Mouse (Mus musculus) heart, postnatal 10 days (tissue): ENCODE measurements at regions not wholly inside any gene's neighbourhood (a gene's known extent, or its start where the extent isn't known, plus 50 kb on each side); places are given as distances from the start of the nearest gene placed in this dataset.
A peak's percentile ranks its signal among the peaks of the same experiment; 100 is the strongest.

Experiments used
- DNase-seq, 2 experiments: peaks; one replicate each; pipeline ENCODE4 v3.0.0; 2021
- intact Hi-C: fragments of 180-260 bp; cut with DNase I; formaldehyde crosslinking; loops from one replicate; pipeline ENCODE4 v1.15.1; 2025

DNA sequence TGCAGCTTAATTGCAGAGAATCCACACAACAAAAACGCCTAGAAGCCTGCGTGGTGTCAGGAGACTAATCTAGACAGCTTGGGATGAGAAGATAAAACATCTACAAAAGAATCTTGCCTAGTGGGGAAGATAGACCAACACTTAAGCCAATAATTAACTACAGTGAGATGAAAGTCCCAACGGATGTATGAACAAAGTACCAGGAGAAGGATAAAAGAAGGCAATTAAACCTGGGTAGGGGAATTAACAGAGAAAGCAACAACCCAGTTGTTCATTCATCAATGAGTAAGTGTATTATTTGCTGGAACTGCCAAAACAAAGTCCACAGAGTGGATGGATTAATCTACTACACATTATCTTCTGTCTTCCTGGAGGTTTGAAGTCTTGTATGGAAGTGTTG is 99.8 kb downstream of the Olfm4 start:
- DNase-seq, result no peak
- intact Hi-C loops, result no loop called here

DNA sequence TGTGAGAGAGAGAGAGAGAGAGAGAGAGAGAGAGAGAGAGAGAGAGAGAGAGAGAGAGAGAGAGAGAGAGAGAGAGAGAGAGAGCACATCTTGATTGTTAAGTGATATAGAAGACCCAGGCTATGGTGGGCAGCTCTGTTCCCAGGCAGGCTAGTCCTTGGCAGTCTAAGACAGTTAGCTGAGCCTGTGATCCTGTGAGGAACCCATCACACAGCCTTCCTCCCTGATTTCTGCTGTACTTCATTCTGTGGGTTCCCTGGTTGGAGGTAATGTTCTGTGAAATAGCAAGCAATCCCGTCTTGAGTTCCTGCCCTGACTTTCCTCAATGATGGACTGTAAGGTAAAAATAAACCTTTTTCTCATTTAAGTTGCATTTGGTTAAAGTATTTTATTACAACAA is 113.4 kb downstream of the Olfm4 start:
- intact Hi-C loops, result no loop called here
- DNase-seq, result no peak

DNA sequence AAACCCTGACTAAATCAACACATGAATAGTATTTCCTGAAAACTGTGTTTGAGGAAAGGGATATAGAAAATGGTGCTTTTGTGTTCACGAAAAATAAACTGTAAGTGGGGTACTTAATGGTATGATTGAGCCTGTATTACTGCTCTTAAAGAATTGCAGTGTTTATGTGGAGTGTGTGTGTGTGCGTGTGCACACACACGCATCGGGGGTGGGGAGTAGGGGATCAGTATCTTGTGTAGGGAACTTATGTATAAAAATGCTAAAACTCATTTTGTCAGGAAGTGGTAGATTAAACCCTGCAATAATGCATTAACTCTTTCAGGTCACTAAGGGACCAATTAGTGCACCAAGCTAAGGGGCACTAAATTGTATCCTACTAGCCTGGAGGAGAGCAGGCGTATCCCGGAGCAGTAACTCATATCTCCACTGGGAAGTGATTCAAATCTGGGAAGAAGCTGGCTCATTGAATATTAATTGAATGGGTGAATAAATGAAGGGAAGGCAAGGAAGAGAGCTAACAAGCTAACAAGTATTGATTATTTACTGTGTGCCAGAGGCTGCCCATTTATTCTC is 129.3 kb downstream of the Olfm4 start:
- intact Hi-C loops, result no loop called here
- DNase-seq, result no peak

DNA sequence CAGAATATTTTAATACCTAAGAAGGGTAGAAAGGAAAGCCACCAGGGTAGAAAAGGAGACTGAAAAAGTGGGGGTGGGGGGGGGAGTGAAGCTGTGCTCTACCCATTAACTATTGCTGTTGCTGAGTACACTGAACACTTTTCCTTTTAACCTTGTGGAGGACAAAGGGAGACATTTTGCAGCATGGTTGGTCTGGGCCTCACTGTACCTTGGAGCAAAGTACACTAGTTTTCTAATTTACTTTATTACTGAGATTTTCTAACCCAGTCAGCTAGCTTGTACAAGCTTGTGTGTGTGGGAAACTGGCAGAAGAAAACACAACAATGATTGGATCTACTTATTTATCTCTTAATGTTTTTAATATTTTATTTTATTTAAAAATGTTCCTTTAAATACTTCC is 130.4 kb downstream of the Olfm4 start:
- intact Hi-C loops, result no loop called here
- no peak for DNase-seq

DNA sequence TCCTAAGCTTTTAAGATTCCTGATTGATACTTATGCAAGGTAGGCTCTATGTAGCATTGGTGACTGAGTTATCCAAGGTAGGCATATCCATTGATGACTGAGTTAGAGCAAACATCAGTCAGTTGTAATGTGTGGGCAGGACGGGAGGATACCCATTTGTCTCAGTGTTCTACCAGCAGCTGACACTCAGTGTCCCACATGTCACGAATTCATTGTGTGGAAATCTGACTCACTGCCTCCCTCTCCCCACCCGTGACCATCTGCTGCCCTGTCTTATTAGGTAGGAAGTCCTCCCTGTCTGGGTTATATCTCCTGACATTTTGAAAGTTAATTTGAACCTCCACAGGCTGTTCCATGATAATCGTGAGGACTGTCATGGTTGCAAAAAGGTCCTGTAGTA is 141.3 kb downstream of the Olfm4 start:
- intact Hi-C loops, result no loop called here
- DNase-seq, result no peak

DNA sequence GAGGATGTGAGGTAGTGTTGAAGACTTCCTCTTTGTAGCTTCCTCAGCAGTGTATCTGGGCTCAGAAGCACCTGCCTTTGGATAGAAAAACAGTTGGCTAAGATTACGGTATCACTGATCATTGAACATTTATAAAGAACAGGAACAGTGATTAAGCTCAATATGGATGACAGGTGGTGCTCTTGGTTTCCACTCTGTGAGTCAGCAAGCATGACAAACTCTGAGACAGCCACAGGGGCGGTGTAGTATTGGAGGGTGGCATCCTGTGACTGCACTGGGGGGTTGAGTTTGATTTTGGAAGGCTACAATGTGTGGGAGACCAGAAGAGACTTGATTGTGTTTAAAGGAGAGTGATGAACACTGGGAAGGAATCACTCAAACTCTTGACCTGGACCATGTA is 144.3 kb downstream of the Olfm4 start:
- no peak for DNase-seq
- intact Hi-C loops, result no loop called here

DNA sequence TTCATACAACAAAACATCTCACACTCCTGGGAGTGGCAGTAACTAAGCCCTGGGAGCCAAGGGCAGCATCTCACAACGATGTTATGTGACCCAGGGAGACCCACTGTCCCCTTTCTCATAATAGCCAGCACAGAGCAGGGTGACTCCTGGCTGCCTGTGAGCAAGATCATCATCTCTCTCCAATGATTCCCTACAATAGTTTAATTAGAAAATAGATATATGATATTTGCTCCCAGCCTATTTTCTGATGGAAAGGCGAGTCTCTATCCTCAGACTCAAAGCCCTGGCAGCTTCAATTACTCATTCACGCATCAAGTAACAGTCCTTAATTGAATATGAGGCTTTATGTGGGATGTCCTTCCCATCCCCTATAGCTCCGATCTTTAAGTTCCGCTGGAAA is 153.7 kb downstream of the Olfm4 start:
- intact Hi-C loops, result no loop called here
- DNase-seq, result no peak

DNA sequence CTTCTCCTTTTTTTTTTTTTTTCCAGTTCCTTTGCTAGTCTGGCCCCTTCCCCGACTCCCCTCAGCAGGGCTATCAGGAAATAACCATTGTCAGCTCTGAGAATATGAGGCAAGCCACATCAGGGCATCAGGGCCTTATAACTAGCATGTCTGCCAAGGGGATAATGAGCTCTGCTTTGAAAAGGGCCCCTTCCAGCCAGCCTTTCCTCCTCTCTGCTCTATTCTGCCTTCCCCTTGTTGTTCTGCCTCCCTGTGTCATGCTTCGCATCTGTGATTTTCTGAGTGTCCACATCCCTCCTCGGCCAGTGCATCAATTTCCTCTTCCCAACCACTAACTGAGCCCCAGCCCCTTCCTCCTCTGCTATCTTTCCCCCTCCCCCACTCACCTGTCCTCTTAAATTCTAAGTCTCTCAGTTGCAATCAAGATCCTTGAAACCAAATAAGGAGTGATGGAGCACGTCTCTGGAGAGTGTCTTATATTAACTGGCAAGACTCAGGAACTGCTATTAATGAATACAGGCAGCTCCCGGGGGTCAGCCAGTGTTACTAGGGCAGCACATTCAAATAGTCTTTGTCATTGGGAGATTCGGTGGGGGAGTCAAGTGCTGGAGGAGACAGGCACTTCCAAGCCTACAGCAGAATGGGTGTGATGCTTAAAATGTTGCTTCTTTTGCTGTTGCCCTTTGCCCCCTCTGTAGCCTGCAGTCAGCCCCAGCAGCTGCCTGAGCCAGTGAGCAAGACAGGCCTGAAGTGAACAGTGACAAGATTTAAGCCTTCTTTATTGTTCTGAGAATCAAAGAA is 155.3 kb downstream of the Olfm4 start:
- intact Hi-C loops, result no loop called here
- DNase-seq, result no peak

DNA sequence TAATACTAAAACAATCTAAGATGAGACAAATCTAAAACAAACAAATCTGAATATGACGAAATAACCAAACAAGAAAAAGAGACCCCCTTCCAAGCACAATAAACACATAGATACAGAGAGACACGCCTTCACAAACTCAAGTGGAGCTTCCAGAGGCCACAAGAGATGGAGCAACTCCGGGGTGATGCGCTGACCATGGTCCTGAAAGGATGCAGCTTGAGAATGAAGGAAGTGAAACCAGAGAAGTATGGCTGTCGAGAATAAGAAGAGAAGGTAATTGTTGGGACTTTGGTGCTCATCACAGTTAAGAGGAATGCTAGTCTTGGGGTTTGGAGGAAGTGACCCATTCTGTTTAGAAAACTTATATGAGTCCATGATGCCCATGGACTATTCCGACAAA is 173.1 kb downstream of the Olfm4 start:
- intact Hi-C loops, result no loop called here
- DNase-seq, result peak; percentile 33 to 63

DNA sequence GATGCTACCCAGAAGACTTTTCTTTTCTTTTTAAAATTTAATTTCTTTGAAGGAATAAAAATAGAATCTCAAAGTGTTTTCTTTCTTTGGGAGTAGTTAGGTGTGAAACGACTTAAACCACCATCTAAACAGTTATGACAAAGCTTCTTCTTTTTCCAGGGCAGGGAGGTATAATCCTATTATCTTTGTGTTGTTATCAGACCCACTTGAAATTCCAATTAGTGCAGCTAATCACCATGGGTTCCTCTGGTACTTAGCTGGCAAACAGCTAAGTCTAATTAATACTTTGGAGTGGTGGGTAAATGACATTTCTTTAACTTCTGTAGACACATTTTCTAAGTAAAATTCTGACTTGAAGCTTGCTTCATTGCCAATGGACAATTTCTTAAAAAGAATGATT is 185.3 kb downstream of the Olfm4 start:
- intact Hi-C loops, result no loop called here
- DNase-seq, result no peak

DNA sequence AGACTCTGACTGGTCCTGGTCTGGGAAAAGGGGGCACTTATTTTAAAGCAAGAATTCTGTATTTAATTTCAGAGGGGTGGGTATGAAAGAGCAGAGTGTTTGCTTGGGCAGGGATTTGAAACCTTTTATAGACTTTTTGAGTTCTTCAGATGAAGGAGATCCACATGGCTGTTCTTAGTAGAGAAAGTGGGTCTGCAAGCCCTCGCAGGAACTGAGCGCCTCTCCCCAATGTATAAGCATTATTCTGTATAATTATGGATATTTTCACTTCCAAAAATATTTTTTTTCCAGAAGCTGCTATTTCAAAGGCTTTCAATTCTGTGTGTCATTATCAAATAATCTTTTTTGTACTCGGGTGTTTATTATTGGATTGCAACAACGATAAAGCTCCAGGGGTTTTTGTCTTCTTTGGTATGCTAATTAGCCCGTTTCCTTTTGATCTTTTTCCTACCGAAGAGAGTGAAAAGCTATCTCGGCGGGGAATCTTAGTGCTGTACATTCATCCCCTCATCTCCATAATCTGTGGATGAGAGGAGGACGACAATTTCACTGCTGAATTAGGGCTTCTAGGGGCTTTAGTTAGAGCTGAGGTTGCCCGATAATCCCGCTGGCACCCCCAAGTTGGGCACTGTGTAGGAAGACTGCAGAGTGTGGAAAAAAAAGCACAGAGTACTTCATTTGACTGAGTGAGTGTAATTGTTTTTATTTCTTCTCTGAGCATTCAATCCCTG is 186.7 kb downstream of the Olfm4 start:
- intact Hi-C loops, result no loop called here
- no peak for DNase-seq

DNA sequence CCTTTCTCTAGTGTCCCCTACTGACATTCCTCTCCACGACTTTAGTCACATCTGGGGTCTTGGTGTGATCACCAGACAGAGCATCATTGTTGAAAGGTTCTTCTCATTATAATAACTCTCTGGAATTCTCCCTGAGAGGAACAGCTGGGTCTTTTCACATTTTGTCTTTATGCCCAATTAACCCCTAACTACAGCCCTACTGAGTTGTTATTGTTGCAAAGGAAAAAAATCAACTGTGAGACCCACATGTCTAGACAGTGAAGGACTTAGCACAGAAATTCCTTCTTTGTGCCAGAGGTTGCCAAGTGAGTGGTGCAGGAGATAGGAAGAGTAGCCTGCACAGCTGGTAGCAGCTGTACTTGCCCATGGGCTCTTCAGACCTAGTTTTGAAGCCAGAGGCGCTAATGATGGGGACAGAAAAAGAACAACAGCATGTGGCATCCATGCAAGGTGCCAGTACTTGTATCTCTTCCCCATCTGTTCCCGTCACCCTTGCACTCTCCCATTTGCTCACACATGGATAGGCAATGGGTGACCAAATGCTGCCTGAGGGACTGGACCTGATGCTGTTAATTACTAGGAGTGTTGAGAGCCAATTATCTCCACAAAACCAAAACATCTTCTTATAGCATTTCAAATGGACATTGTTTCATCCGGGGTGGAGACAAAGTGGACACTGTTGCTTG is 189.1 kb downstream of the Olfm4 start:
- intact Hi-C loops, result no loop called here
- peak in 1 of 2 experiments; percentile 2 for DNase-seq

DNA sequence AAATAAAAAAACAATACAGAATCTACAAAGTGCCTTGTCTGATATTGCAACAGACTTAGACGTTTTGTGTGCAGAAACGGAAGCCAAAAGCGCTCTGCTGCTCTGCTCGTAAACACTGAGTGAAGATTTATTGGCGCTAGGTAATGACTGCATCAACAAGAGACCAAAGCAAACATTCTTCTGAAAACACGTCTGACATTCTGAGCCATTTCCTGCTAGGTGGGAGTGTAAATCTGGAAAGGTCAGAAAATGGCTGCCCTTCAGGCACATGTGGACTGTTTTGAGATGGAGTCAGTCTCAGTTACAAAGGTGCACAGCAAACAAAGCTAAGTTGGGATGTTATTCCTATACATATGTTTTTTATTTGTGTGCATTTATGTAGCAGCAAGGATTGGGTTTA is 192.6 kb downstream of the Olfm4 start:
- intact Hi-C loops, result no loop called here
- DNase-seq, result no peak

DNA sequence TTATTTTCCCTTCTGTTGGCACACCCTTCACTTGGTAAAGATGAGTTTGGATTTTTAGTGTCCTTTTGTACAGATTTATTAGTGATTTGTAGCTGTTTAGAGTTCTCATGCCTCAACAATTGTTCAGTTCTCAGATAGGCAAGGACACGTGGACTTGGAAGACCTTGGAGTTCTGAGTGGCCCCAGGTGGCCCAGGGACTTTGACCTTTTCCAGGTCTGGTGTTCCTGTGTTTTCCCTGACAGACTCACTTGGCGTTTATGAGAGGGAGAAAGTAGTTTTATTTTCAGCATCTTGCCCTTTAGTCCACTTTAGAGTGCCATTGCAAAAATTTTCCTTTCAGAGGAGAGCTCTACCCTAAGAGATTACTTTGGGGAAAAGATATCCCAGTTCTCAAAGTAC is 211.2 kb downstream of the Olfm4 start:
- no peak for DNase-seq
- intact Hi-C loops, result no loop called here

DNA sequence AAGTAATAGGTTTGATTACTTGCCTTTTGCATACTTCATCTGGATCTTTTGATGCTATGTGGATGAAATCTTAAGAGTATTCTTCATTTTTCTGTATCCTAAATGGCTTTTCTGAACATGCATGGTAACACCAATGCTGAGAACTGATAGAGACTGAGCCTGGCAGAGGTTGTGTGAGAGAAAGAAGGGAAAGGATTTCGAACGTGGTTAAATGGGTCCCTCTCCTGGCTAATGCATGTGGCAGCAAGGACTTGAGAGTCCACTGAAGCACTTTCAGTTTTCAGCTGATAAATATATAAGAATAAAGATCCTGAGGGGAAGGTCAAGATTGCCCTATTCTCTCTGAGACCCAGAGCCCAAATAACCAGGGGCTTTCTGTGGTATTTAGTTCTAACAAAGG is 229.0 kb downstream of the Olfm4 start:
- intact Hi-C loops, result loop anchor here (10.0 kb wide), 2 partner anchors 298 to 368 kb away; no protein-coding TSS in a partner anchor
- DNase-seq, result no peak

DNA sequence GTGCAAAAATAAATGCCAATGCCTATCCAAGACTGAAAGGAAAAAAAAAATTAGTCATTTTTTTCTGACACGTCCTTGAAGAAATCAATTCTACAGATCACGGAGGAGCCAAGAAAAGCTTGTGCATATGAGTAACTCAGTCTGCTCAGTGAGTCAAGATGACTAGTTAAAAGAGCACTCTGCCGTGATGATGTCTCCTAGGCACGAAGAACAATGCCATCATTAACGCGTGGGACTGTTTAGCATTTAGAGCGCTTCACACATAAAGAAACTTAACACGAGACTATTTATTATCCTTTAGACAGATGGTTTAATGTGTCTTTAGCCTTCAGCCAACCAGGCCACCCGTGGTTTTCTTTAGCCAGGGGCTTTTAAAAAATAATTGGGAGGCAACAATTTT is 229.8 kb downstream of the Olfm4 start:
- intact Hi-C loops, result loop anchor here (10.0 kb wide), 2 partner anchors 299 to 369 kb away; no protein-coding TSS in a partner anchor
- no peak for DNase-seq

DNA sequence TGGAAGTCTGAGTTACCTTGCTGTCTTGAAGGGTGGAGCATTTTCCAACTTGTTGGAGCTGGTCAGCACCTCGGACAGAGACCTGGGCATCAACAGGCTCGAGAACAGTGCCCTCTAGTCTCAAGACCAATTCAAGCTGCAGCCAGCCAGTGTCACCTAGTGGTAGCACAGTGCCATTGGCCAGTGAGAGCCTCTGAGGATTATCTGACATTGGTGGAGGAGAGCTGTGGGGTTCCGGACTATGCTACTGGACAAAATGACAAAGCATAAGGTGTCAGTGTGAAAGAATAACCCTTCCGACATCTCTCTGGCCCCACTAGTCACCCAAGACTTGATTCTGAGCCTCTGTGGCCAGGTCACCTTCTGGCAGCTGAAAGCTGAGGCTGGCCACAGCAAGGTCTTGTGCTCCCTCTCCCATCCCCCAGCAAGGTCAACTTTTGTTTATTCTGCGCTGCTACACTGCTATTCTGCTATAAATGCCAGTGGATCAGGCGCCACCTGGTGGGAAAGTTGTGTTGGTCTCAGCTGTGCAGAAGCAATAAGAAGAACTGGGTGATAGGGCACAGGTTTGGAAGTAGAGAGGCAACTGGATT is 232.2 kb downstream of the Olfm4 start:
- intact Hi-C loops, result loop anchor here (1.0 to 10.0 kb wide), 4 partner anchors 301 to 599 kb away; no protein-coding TSS in a partner anchor
- peak; percentile 68 to 78 for DNase-seq

DNA sequence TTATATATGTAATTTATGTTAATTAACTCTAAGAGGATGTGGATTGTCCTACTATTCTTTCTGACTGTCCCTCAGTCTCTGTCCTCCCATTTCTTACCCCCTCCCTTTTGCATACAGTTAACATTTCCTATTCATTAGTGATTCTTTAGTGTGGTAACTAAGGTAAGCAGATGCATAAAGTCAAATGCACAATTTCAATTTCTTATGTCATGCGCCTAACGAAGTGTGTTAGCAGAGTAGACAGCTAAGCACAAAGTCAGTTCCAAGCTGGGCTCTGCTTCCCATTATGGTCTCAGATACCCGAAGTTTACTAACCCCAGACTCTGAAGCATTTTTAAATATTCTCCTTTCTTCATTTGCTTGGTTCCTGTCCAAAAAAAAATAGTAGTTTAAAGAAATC is 248.2 kb downstream of the Olfm4 start:
- intact Hi-C loops, result no loop called here
- no peak for DNase-seq

DNA sequence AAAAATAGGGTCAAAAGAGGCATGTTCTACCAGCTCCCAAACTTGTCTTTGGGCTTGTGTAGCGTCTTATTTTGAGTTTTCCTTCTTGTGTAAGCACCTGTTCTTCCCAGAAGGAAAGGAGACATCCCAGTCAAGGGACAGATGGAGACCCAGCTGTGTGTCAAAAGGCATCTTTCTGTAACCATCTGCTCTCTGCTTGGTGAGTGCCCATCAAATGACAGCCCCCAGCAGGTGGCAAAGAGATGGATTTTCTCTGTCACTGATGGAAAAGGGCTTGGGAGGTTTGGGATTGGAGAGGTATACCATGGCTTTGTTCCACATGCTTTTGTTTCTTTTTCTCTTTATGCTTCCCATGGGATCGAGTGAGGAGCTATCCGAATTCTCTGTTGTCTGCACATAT is 249.1 kb downstream of the Olfm4 start:
- intact Hi-C loops, result no loop called here
- DNase-seq, result no peak

DNA sequence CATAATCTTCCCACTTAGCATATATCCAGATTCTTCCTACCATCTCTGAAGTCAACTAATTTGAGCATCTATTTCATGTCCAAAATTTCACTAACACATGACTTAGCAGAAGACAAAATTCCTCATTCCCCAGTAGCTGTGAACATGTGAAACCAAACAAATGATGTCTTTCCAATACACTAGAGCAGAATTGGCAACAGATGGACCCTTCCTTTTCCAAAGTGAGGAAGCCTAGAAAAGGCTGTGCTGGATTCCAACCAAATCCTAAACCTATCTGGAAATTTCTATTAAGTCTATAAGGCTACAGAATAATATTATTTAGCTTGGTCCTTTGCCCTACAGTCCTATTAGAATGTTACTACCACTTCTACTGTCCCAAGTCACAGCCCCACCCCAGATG is 253.3 kb downstream of the Olfm4 start:
- DNase-seq, result no peak
- intact Hi-C loops, result no loop called here

DNA sequence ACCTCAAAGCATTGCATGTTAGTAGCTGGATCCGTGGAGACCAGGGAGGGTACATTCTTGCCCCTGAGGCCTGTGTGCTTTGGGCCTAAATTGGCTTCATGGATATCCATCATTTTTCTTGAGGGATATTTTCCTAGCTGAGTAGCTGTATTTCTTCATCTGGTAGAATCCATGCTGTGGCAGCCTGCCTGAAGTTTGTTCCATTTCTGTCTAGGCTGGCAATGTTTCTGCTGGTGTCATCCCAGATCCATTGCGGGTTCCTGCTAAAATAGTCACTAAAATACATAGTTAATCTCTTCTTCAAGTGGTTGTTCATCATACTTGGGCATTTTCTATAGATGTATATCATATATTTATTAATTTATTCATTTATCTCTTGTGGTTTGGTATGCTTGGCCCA is 253.7 kb downstream of the Olfm4 start:
- DNase-seq, result no peak
- intact Hi-C loops, result no loop called here
